Mouse (Mus musculus): Measurements from ENCODE around the gene Map3k13. TPM values are rescaled to one million over a fixed set of nuclear protein-coding genes. Genes with fewer than 3 reads are reported as not detected.
A peak's percentile ranks its signal among the peaks of the same experiment; 100 is the strongest.

Gene Map3k13
- total RNA-seq, 1 experiment: 0.36 TPM

DNA sequence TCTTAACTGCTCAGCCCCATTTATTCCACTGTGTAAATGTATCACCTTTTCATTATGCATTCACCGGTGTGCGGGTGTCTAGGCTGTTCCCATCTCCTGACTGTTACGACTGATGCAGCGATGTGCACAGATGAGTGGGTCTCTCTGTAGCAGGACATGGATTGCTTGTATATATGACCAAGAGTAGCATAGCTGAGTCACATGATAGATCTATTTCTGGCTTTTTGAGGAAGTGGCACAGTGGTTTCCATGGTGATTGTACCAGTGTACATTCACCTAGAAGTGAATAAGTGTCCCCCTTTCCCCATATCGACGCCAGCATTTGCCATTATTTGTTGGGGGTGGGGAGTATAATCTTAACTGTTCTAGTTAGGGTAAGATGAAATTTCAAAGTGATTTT lies 119.2 kb downstream of the Map3k13 start:
- TF ChIP-seq HCFC1 (IDR thresholded peaks at IDR 0.05; ENCODE audit: borderline replicate concordance, insufficient read depth, low read length) (no peak), ZC3H11A (IDR thresholded peaks at IDR 0.05; ENCODE audit: borderline replicate concordance, low read depth, low read length) (no peak), MAFK (IDR thresholded peaks at IDR 0.05; ENCODE audit: insufficient read depth, low read depth, low read length) (no peak), CHD2 (IDR thresholded peaks at IDR 0.05; ENCODE audit: low read depth, low read length) (no peak), ZNF384 (IDR thresholded peaks at IDR 0.05; ENCODE audit: low read depth, low read length) (no peak)
- Histone ChIP-seq H3K4me1 (ENCODE audit: control insufficient read depth in 2 of 2, insufficient read depth in 2 of 2, low read length in 2 of 2, poor library complexity in 1 of 2) (no peaks in the 10 kb centered on the region; a peak in 1 of 4 replicates), H3K4me3 (ENCODE audit: insufficient read depth in 1 of 2, low read depth in 1 of 2, low read length in 2 of 2, poor library complexity in 1 of 2, severe bottlenecking in 1 of 2) (no peak overlapping the region), H3K9me3 (ENCODE audit: control insufficient read depth, insufficient read depth, low read depth, low read length) (no peaks in the 10 kb centered on the region), H3K9ac (ENCODE audit: insufficient read depth, low read depth, low read length, poor library complexity, severe bottlenecking) (no peak overlapping the region), H3K27ac (ENCODE audit: insufficient read depth, low read depth, low read length, poor library complexity, severe bottlenecking) (no peak overlapping the region), H3K36me3 (ENCODE audit: control insufficient read depth, insufficient read depth, low read length, poor library complexity, severe bottlenecking) (no peaks in the 10 kb centered on the region)
- DNase-seq (ENCODE audit: low read depth, low spot score): no peak
- in situ Hi-C loops (cut with MboI; ENCODE audit: low sequenced_read_pairs in 2 of 2, unreplicated experiment in 2 of 2): no loop called here

DNA sequence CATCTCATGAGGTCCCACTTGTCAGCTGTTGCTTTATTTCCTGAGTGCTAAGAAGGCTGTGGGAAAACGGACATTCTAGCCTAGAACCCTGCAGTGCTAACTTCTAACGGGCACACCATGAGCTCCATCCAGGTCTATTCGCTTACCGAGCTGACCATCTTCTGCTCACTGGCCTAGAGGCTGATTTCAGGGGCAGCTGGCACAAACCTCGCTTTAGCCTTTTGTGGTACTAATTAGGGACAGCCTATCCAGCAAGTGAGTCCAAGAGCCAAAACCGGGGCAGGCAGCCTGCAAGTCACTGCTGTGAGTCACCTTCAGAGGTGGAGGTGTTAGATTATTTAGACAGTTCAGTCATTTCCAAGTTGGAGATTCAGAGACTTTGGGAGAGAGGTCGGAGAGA lies 122.5 kb downstream of the Map3k13 start:
- Histone ChIP-seq H3K9me3 (ENCODE audit: control insufficient read depth, insufficient read depth, low read depth, low read length) (no peaks in the 10 kb centered on the region), H3K4me1 (ENCODE audit: control insufficient read depth in 2 of 2, insufficient read depth in 2 of 2, low read length in 2 of 2, poor library complexity in 1 of 2) (peaks cover 0 to under 1% of the 10 kb centered on the region in 2 experiments; a peak in 1 of 4 replicates), H3K27ac (ENCODE audit: insufficient read depth, low read depth, low read length, poor library complexity, severe bottlenecking) (no peak overlapping the region), H3K4me3 (ENCODE audit: insufficient read depth in 1 of 2, low read depth in 1 of 2, low read length in 2 of 2, poor library complexity in 1 of 2, severe bottlenecking in 1 of 2) (no peak overlapping the region), H3K9ac (ENCODE audit: insufficient read depth, low read depth, low read length, poor library complexity, severe bottlenecking) (no peak overlapping the region), H3K36me3 (ENCODE audit: control insufficient read depth, insufficient read depth, low read length, poor library complexity, severe bottlenecking) (no peaks in the 10 kb centered on the region)
- TF ChIP-seq MAFK (IDR thresholded peaks at IDR 0.05; ENCODE audit: insufficient read depth, low read depth, low read length): no peak
- no peak for TF ChIP-seq ZNF384 (IDR thresholded peaks at IDR 0.05; ENCODE audit: low read depth, low read length)
- no peak for TF ChIP-seq HCFC1 (IDR thresholded peaks at IDR 0.05; ENCODE audit: borderline replicate concordance, insufficient read depth, low read length)
- no peak for TF ChIP-seq ZC3H11A (IDR thresholded peaks at IDR 0.05; ENCODE audit: borderline replicate concordance, low read depth, low read length)
- no peak for TF ChIP-seq CHD2 (IDR thresholded peaks at IDR 0.05; ENCODE audit: low read depth, low read length)
- in situ Hi-C loops (cut with MboI; ENCODE audit: low sequenced_read_pairs in 2 of 2, unreplicated experiment in 2 of 2): no loop called here
- DNase-seq (ENCODE audit: low read depth, low spot score): no peak

DNA sequence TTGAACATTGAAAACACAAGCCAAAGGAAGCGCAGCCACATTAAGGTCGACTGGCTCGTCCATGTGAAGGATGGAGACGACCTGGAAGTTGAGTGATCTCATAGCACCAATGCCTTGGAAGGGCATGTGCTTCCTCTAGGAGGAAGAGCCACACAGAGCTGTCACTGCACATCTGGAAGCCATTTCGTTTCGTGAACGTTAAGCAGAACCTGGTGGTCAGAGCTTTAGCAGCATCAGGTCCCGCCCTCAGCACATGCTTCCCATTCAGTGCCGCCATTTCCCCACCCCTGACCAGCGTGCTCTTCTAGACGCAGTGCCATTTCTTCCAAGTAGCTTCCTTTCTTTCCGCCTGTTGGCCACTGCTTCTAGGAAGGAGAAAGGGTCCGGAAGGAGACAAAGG lies 134.3 kb downstream of the Map3k13 start:
- DNase-seq (ENCODE audit: low read depth, low spot score): no peak
- no peak overlapping the region for H3K4me3 ChIP-seq (ENCODE audit: insufficient read depth in 1 of 2, low read depth in 1 of 2, low read length in 2 of 2, poor library complexity in 1 of 2, severe bottlenecking in 1 of 2)
- in situ Hi-C loops (cut with MboI; ENCODE audit: low sequenced_read_pairs in 2 of 2, unreplicated experiment in 2 of 2): no loop called here
- no peaks in the 10 kb centered on the region for H3K4me1 ChIP-seq (ENCODE audit: control insufficient read depth in 2 of 2, insufficient read depth in 2 of 2, low read length in 2 of 2, poor library complexity in 1 of 2)
- H3K36me3 ChIP-seq (ENCODE audit: control insufficient read depth, insufficient read depth, low read length, poor library complexity, severe bottlenecking): no peaks in the 10 kb centered on the region
- H3K9ac ChIP-seq (ENCODE audit: insufficient read depth, low read depth, low read length, poor library complexity, severe bottlenecking): no peak overlapping the region
- no peaks in the 10 kb centered on the region for H3K9me3 ChIP-seq (ENCODE audit: control insufficient read depth, insufficient read depth, low read depth, low read length)
- TF ChIP-seq ZNF384 (IDR thresholded peaks at IDR 0.05; ENCODE audit: low read depth, low read length) (no peak), CHD2 (IDR thresholded peaks at IDR 0.05; ENCODE audit: low read depth, low read length) (no peak), HCFC1 (IDR thresholded peaks at IDR 0.05; ENCODE audit: borderline replicate concordance, insufficient read depth, low read length) (no peak), ZC3H11A (IDR thresholded peaks at IDR 0.05; ENCODE audit: borderline replicate concordance, low read depth, low read length) (no peak), MAFK (IDR thresholded peaks at IDR 0.05; ENCODE audit: insufficient read depth, low read depth, low read length) (no peak)
- H3K27ac ChIP-seq (ENCODE audit: insufficient read depth, low read depth, low read length, poor library complexity, severe bottlenecking): no peak overlapping the region

DNA sequence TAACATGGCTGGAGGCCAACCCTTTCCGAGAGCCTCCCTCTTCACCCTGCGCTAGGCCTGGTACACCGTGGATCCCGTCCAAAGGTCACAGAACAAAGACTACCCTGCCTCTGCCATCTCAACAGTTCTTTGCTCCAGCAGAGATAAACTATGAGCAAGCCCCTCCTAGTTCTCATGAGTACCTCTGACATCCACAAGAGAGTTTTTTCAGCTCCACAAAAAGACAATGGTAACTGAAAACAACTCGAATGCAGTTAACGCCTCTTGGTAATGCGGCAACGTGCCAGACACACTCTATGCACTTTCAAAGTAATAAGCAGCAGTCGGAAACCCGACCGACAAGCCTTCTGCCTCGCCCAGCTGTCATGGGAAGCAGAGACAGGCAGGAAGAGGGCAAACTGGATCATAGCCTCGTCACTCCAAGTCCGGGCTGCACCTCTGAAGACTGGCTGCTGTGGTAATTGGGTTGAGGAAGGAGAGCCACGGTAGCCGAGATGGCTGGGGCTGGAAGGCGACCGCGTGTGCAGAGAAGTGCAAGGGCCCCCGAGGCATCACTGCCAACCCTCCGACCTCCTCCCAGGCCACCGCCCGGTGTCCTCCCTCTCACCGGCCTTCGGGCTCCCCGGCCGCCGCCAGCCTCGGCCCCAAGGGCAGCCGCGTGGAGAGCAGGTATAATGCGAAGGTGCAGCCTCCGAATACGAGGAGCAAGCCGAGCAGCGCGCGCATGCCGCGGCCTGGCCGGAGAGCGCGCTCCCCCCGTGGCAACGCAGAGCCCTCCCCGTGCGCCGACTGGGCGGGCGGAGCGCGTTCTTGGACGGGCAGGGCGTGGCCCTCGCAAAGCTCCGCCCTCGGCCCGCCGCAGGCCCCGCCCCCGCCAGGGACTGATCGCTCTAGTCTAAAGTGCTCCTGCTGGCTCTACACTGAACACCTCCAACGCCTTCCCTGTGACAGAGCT lies 152.9 kb downstream of the Map3k13 start, which contains the start of gene Tmem41a:
TSS of gene Tmem41a (minus strand) at position 792 of the 955 bp plus-strand sequence.
- Histone ChIP-seq H3K4me1 (ENCODE audit: control insufficient read depth in 2 of 2, insufficient read depth in 2 of 2, low read length in 2 of 2, poor library complexity in 1 of 2) (peaks cover 0 to 2% of the 10 kb centered on the region in 2 experiments; a peak in 1 of 4 replicates), H3K9ac (ENCODE audit: insufficient read depth, low read depth, low read length, poor library complexity, severe bottlenecking) (peak within 1 kb of the TSS; percentile 86), H3K4me3 (ENCODE audit: insufficient read depth in 1 of 2, low read depth in 1 of 2, low read length in 2 of 2, poor library complexity in 1 of 2, severe bottlenecking in 1 of 2) (peak within 1 kb of the TSS; percentile 78 to 87), H3K36me3 (ENCODE audit: control insufficient read depth, insufficient read depth, low read length, poor library complexity, severe bottlenecking) (no peaks in the 10 kb centered on the region; the same call in 1 of the 2 replicates), H3K9me3 (ENCODE audit: control insufficient read depth, insufficient read depth, low read depth, low read length) (no peaks in the 10 kb centered on the region), H3K27ac (ENCODE audit: insufficient read depth, low read depth, low read length, poor library complexity, severe bottlenecking) (no peak within 1 kb of the TSS; the same call in 1 of the 2 replicates)
- TF ChIP-seq CHD2 (IDR thresholded peaks at IDR 0.05; ENCODE audit: low read depth, low read length) (no peak), HCFC1 (IDR thresholded peaks at IDR 0.05; ENCODE audit: borderline replicate concordance, insufficient read depth, low read length) (no peak; the same call in 1 of the 2 replicates), ZC3H11A (IDR thresholded peaks at IDR 0.05; ENCODE audit: borderline replicate concordance, low read depth, low read length) (no peak)
- peak; percentile 68 for DNase-seq (ENCODE audit: low read depth, low spot score)
- in situ Hi-C loops (cut with MboI; ENCODE audit: low sequenced_read_pairs in 2 of 2, unreplicated experiment in 2 of 2): no loop called here
